Mouse (Mus musculus): Measurements from ENCODE around the gene Adk. TPM values are rescaled to one million over a fixed set of nuclear protein-coding genes. Genes with fewer than 3 reads are reported as not detected.

Gene Adk
- polyA plus RNA-seq, 1 experiment from 2014 or later: 71.9 TPM

- H3K4me3 ChIP-seq (replicated peaks; ENCODE audit: low read length): peak overlapping the region; percentile 75
- peak; percentile 99 for ATAC-seq
- H3K27me3 ChIP-seq (replicated peaks; ENCODE audit: control insufficient read depth, insufficient read depth, low read length): no peaks in the 10 kb centered on the region
- H3K4me1 ChIP-seq (replicated peaks; ENCODE audit: control insufficient read depth, insufficient read depth, low read length): peaks cover 4% of the 10 kb centered on the region
- H3K36me3 ChIP-seq (ENCODE audit: control insufficient read depth, insufficient read depth): no peaks in the 10 kb centered on the region
- H3K9me3 ChIP-seq (ENCODE audit: control insufficient read depth, low read length): no peaks in the 10 kb centered on the region
- H3K9ac ChIP-seq (replicated peaks; ENCODE audit: low read depth, low read length): peak overlapping the region; percentile 77
- H3K4me2 ChIP-seq (ENCODE audit: low read length): peak overlapping the region; percentile 77
- WGBS: under 1% methylated on average over 59 of the region's 59 CpGs
- H3K27ac ChIP-seq (ENCODE audit: low read length): peak overlapping the region; percentile 48; the same call in 1 of the 2 replicates
These were observed 23.6 kb downstream of the Adk start for GRCm38 (mm10) chr14:21075751-21076500.

GRCm38 (mm10) chr14:21076501-21077194, 24.3 kb downstream of the Adk start:
- Histone ChIP-seq H3K4me1 (replicated peaks; ENCODE audit: control insufficient read depth, insufficient read depth, low read length) (peaks cover 4% of the 10 kb centered on the region), H3K4me2 (ENCODE audit: low read length) (peak overlapping the region; percentile 77), H3K27me3 (replicated peaks; ENCODE audit: control insufficient read depth, insufficient read depth, low read length) (no peaks in the 10 kb centered on the region), H3K9ac (replicated peaks; ENCODE audit: low read depth, low read length) (peak overlapping the region; percentile 77), H3K4me3 (replicated peaks; ENCODE audit: low read length) (peak overlapping the region; percentile 75), H3K36me3 (ENCODE audit: control insufficient read depth, insufficient read depth) (no peaks in the 10 kb centered on the region), H3K27ac (ENCODE audit: low read length) (no peak overlapping the region), H3K9me3 (ENCODE audit: control insufficient read depth, low read length) (no peaks in the 10 kb centered on the region)
- whole genome bisulfite sequencing: 38% methylated on average over 7 of the region's 7 CpGs
- ATAC-seq: peak; percentile 24; the same call in 1 of the 2 replicates

GRCm38 (mm10) chr14:21077939-21078338, 25.6 kb downstream of the Adk start:
- Histone ChIP-seq H3K4me3 (replicated peaks; ENCODE audit: low read length) (no peak overlapping the region), H3K27ac (ENCODE audit: low read length) (no peak overlapping the region), H3K4me1 (replicated peaks; ENCODE audit: control insufficient read depth, insufficient read depth, low read length) (peaks cover 4% of the 10 kb centered on the region), H3K36me3 (ENCODE audit: control insufficient read depth, insufficient read depth) (no peaks in the 10 kb centered on the region), H3K9ac (replicated peaks; ENCODE audit: low read depth, low read length) (no peak overlapping the region), H3K27me3 (replicated peaks; ENCODE audit: control insufficient read depth, insufficient read depth, low read length) (no peaks in the 10 kb centered on the region), H3K9me3 (ENCODE audit: control insufficient read depth, low read length) (no peaks in the 10 kb centered on the region), H3K4me2 (ENCODE audit: low read length) (no peak overlapping the region)
- no peak for ATAC-seq
- 93% methylated on average over 4 of the region's 4 CpGs for WGBS

- Histone ChIP-seq H3K27me3 (replicated peaks; ENCODE audit: control insufficient read depth, insufficient read depth, low read length) (no peaks in the 10 kb centered on the region), H3K36me3 (ENCODE audit: control insufficient read depth, insufficient read depth) (no peaks in the 10 kb centered on the region), H3K9me3 (ENCODE audit: control insufficient read depth, low read length) (no peaks in the 10 kb centered on the region), H3K27ac (ENCODE audit: low read length) (no peak overlapping the region), H3K4me2 (ENCODE audit: low read length) (no peak overlapping the region), H3K4me1 (replicated peaks; ENCODE audit: control insufficient read depth, insufficient read depth, low read length) (peaks cover 4% of the 10 kb centered on the region), H3K4me3 (replicated peaks; ENCODE audit: low read length) (no peak overlapping the region), H3K9ac (replicated peaks; ENCODE audit: low read depth, low read length) (no peak overlapping the region)
- ATAC-seq: no peak
These were observed 26.1 kb downstream of the Adk start for GRCm38 (mm10) chr14:21078511-21078910.

- H3K27me3 ChIP-seq (replicated peaks; ENCODE audit: control insufficient read depth, insufficient read depth, low read length): no peaks in the 10 kb centered on the region
- ATAC-seq: no peak
- no peak overlapping the region for H3K4me2 ChIP-seq (ENCODE audit: low read length)
- H3K4me1 ChIP-seq (replicated peaks; ENCODE audit: control insufficient read depth, insufficient read depth, low read length): no peaks in the 10 kb centered on the region
- H3K4me3 ChIP-seq (replicated peaks; ENCODE audit: low read length): no peak overlapping the region
- no peak overlapping the region for H3K9ac ChIP-seq (replicated peaks; ENCODE audit: low read depth, low read length)
- H3K27ac ChIP-seq (ENCODE audit: low read length): no peak overlapping the region
- WGBS: 55% methylated on average over 1 of the region's 1 CpGs
- no peaks in the 10 kb centered on the region for H3K9me3 ChIP-seq (ENCODE audit: control insufficient read depth, low read length)
- no peaks in the 10 kb centered on the region for H3K36me3 ChIP-seq (ENCODE audit: control insufficient read depth, insufficient read depth)
These were observed 30.4 kb downstream of the Adk start for GRCm38 (mm10) chr14:21082823-21083222.

GRCm38 (mm10) chr14:21085666-21086065, 33.3 kb downstream of the Adk start:
- 85% methylated on average over 5 of the region's 5 CpGs for WGBS
- no peak overlapping the region for H3K4me2 ChIP-seq (ENCODE audit: low read length)
- no peak overlapping the region for H3K4me3 ChIP-seq (replicated peaks; ENCODE audit: low read length)
- no peaks in the 10 kb centered on the region for H3K36me3 ChIP-seq (ENCODE audit: control insufficient read depth, insufficient read depth)
- no peak overlapping the region for H3K27ac ChIP-seq (ENCODE audit: low read length)
- no peak for ATAC-seq
- H3K9me3 ChIP-seq (ENCODE audit: control insufficient read depth, low read length): no peaks in the 10 kb centered on the region
- no peak overlapping the region for H3K9ac ChIP-seq (replicated peaks; ENCODE audit: low read depth, low read length)
- H3K27me3 ChIP-seq (replicated peaks; ENCODE audit: control insufficient read depth, insufficient read depth, low read length): no peaks in the 10 kb centered on the region
- H3K4me1 ChIP-seq (replicated peaks; ENCODE audit: control insufficient read depth, insufficient read depth, low read length): no peaks in the 10 kb centered on the region

- no peak for ATAC-seq
- Histone ChIP-seq H3K36me3 (ENCODE audit: control insufficient read depth, insufficient read depth) (no peaks in the 10 kb centered on the region), H3K27ac (ENCODE audit: low read length) (no peak overlapping the region), H3K4me3 (replicated peaks; ENCODE audit: low read length) (no peak overlapping the region), H3K9ac (replicated peaks; ENCODE audit: low read depth, low read length) (no peak overlapping the region), H3K9me3 (ENCODE audit: control insufficient read depth, low read length) (no peaks in the 10 kb centered on the region), H3K4me2 (ENCODE audit: low read length) (no peak overlapping the region), H3K27me3 (replicated peaks; ENCODE audit: control insufficient read depth, insufficient read depth, low read length) (no peaks in the 10 kb centered on the region), H3K4me1 (replicated peaks; ENCODE audit: control insufficient read depth, insufficient read depth, low read length) (no peaks in the 10 kb centered on the region)
- 34% methylated on average over 2 of the region's 2 CpGs for WGBS
These were observed 33.7 kb downstream of the Adk start for GRCm38 (mm10) chr14:21086106-21086505.

- 62% methylated on average over 7 of the region's 7 CpGs for WGBS
- H3K4me2 ChIP-seq (ENCODE audit: low read length): no peak overlapping the region
- no peaks in the 10 kb centered on the region for H3K9me3 ChIP-seq (ENCODE audit: control insufficient read depth, low read length)
- no peak overlapping the region for H3K4me3 ChIP-seq (replicated peaks; ENCODE audit: low read length)
- no peak overlapping the region for H3K27ac ChIP-seq (ENCODE audit: low read length)
- H3K9ac ChIP-seq (replicated peaks; ENCODE audit: low read depth, low read length): no peak overlapping the region
- H3K27me3 ChIP-seq (replicated peaks; ENCODE audit: control insufficient read depth, insufficient read depth, low read length): no peaks in the 10 kb centered on the region
- no peak for ATAC-seq
- H3K4me1 ChIP-seq (replicated peaks; ENCODE audit: control insufficient read depth, insufficient read depth, low read length): no peaks in the 10 kb centered on the region
- H3K36me3 ChIP-seq (ENCODE audit: control insufficient read depth, insufficient read depth): no peaks in the 10 kb centered on the region
These were observed 34.5 kb downstream of the Adk start for GRCm38 (mm10) chr14:21086827-21087351.

GRCm38 (mm10) chr14:21087390-21088060, 35.2 kb downstream of the Adk start:
- H3K27me3 ChIP-seq (replicated peaks; ENCODE audit: control insufficient read depth, insufficient read depth, low read length): no peaks in the 10 kb centered on the region
- no peaks in the 10 kb centered on the region for H3K4me1 ChIP-seq (replicated peaks; ENCODE audit: control insufficient read depth, insufficient read depth, low read length)
- no peaks in the 10 kb centered on the region for H3K36me3 ChIP-seq (ENCODE audit: control insufficient read depth, insufficient read depth)
- H3K4me2 ChIP-seq (ENCODE audit: low read length): no peak overlapping the region
- no peak for ATAC-seq
- WGBS: 65% methylated on average over 4 of the region's 4 CpGs
- H3K9me3 ChIP-seq (ENCODE audit: control insufficient read depth, low read length): no peaks in the 10 kb centered on the region
- no peak overlapping the region for H3K4me3 ChIP-seq (replicated peaks; ENCODE audit: low read length)
- H3K27ac ChIP-seq (ENCODE audit: low read length): no peak overlapping the region
- H3K9ac ChIP-seq (replicated peaks; ENCODE audit: low read depth, low read length): no peak overlapping the region
